Mouse (Mus musculus) kidney, postnatal 4 days (tissue): Measurements from ENCODE around the gene Ppp1r37.

Experiments
- DNase-seq, 2 experiments: peaks; one replicate each; pipeline ENCODE4 v3.0.0; 2021; ENCODE audit warnings: mixed read lengths in 2 of 2

Ppp1r37 gene

DNA sequence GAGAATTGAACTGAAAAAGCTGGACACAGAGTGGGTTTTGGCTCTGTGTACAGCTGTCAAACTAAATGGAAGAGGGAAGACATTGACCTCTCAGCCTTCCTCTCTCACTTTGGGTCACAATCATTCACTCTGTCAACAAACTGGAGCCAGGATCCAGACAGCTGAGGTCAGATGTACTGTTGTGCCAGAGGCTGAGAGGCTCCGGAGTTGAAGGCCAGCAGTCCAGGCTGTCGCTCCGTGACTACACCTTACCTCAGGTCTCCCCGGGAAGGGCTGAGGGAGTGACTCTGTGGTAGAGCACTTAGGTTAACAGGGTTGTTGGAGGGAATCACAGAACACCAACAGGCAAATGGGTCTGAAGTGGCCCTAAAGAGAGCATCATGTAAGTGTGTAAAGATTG lies 64.5 kb downstream of the Ppp1r37 start:
- no peak for DNase-seq

DNA sequence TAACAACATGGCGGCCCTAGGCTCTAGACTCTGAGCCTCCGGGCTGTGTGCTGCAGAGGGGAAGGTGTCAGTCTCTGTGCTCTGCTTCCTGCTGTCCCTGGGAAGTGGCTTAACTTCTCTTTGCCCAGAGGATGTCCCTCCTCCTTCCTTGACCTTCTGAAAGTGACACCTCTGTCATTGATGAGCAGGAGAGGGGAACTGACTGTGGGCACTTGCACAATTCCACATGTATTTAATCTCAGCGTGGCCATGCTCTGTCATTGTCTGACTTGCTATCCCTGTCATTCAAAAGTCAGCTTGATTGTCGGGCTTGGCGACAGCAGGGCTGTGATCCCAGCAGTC lies 66.7 kb downstream of the Ppp1r37 start:
- no peak for DNase-seq

GRCm38 (mm10) chr7:19495521-19496213 lies 67.2 kb downstream of the Ppp1r37 start:
- DNase-seq, result peak; percentile 71 to 82

- DNase-seq, result no peak
Measured at GRCm38 (mm10) chr7:19494751-19495474, 68.0 kb downstream of the Ppp1r37 start.

DNA sequence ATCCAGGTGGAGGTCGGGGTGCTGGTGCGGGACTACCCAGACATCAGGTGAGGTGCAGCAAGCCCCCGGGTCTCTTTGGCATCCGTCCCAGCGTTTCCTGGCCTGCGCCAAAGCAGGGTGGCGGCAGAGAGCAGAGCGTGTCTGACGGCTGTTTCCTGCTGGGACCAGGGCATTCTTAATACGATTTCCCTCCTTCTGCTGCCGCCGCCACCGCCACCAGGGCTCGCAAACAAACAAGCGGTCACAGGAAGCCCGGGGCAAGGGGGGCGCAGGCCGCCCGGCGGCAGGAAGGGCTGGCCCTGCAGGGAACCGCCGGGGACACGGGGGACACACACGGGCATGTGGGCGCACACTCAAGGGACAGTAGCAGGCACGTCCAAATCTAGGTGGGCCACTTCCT lies 71.1 kb downstream of the Ppp1r37 start:
- DNase-seq, result peak; percentile 79 to 83

DNA sequence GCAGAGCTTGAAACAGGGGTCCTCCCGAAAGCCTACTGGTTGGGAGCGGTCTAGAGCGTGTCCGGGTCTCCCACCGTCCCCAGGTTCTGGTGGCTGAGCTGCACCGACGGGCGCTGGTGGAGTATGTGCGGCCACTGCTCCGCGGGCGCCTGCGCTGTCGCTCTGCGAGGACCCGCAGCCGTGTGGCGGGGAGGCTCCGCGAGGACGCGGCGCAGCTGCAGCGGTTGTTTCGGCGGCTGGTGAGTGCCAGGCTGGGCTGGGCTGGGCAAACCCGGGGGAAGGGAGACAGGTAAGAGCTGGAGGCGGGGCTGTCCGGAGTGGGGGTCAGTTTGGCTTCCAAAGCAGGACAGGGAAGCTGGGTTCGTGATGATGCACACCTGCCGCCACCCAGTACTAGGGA lies 73.4 kb downstream of the Ppp1r37 start:
- DNase-seq, result peak in 1 of 2 experiments; percentile 21

DNA sequence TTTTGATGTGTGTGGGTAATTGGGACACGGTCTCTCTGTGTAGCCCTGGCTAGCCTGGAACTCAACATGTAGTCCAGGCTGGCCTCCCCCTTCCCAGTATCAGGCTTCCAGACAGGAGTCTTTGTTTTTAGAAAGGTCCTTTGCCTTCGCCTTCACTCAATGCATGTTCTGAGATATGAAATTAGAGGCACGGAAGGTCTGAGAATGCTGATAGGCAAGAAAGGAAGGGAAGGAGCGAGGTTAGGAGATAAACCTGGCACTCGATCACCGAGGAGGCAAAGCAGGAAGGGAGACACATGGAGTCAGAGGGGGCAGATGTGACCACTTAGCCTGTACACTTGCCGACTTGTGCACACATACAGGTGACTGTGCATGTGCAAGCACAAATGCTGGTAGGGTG lies 76.3 kb downstream of the Ppp1r37 start:
- no peak for DNase-seq

DNA sequence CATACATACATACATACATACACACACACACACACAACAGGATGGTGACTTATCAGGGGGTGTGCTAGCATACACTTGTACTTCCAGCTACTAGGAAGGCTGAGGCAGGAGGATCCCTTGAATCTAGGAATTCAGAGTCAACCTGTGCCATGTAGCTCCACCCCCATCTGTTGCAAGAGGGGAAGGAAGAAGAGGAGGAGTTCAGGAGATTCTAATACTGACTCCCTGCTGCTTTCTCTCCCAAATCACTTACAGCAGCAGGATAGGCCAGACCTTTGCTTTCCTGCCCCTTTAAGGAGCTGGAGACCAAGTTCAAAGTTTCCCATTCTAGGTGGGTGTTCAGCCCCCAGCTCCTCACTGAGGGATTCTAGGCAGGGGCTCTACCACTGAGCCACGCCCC lies 77.4 kb downstream of the Ppp1r37 start:
- no peak for DNase-seq

DNA sequence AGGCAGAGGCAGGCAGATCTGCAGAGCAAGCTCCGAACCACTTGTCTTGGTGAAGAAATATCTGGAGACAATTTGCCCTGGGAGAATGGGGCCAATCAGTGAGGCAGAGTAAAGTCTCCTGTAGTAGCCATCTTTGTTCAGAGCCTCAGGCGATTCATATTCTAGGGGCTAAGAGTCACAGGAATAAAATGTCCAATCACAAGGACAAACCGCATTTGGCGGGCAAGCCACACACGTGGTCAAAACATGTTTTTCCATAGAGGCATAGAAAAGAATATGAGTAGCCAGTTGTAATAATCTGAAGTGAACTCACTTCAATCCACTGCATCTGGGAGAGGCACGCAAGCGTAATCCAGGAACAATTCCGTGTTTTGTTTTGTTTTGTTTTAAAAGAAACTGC lies 79.6 kb downstream of the Ppp1r37 start:
- no peak for DNase-seq
